Mouse (Mus musculus) E14TG2a.4 (cell line): Measurements from ENCODE around the gene Apba2.

Experiments used
- CTCF ChIP-seq: conservative IDR thresholded peaks from 2 replicates; pipeline ENCODE4 v1.5.1; 2014; ENCODE audit warnings: low read length
- POU5F1 ChIP-seq: IDR thresholded peaks from 2 replicates; pipeline ENCODE4 v1.6.1; 2014; ENCODE audit warnings: low read length, borderline replicate concordance

DNA sequence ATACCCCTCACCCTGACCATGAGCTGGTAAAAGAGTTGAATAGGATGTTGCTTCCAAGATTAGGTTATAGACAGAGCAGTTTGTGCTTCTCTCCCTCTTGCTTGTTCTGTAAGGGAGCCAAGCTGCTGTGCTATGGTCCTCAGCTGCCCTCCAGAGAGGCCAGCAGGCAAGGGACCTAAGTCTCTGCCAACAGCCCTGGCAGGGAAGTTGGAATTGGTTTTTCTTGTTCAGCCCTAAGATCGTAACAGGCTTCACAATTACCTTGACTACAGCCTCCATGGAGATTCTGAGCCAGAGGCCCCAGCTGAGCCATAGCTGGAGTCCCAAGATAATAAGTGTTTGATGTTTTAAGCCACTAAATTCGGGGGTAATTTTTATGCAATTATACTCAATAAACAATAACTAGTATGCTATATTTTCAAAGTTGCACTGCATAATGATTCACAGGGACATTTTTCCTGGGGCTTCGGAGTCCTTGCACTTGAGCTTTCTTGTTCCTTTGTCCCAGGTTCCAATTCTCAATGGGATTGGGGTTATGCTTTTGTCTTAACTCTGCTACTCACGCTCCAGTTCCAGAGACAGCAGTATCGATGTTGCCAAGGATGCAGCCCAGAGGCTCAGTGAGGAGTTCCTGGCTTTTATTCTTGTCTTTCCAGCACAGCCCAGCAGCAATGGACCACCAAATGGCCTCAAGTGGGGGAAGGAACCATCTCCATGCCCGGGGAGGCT is 224.6 kb downstream of the Apba2 start:
- TF ChIP-seq CTCF (no peak), POU5F1 (no peak)
